ENCODE assay signal across 17 mouse cellular contexts in genomic region chr3:123754011-123754610, GRCm38 (mm10).
DNase-seq lines count a peak whose midpoint lies in the region; ATAC-seq and TF ChIP-seq lines count a peak whose summit lies in the region.
"Had no signal": no experiment of that assay in that cellular context is flagged by ENCODE, and none has a peak within 500 bp of the region (broad histone marks: within the 10 kb centered on the region; RNA-seq: fewer than 3 reads in every experiment).

No protein-coding gene starts in this region.

- no peak overlapping the region for H3K4me2 ChIP-seq in embryonic facial prominence, embryonic 14.5 days (ENCODE audit: low read depth, low read length)
- no peak overlapping the region for H3K4me2 ChIP-seq in lung, embryonic 14.5 days
- H3K4me2 ChIP-seq in lung, postnatal 0 days (replicated peaks; ENCODE audit: low read depth, low read length): no peak overlapping the region
- H3K4me2 ChIP-seq: embryonic facial prominence, embryonic 12.5 days; intestine, embryonic 15.5 days; limb, embryonic 13.5 days; neural tube, embryonic 15.5 days had no signal

- WGBS in embryonic facial prominence, embryonic 14.5 days: 62% methylated on average over 7 of the region's 7 CpGs
- 82% methylated on average over 7 of the region's 7 CpGs for WGBS in embryonic facial prominence, embryonic 10.5 days
- 51% methylated on average over 7 of the region's 7 CpGs for WGBS in lung, embryonic 14.5 days
- WGBS in lung, postnatal 0 days: 53% methylated on average over 7 of the region's 7 CpGs

- peak; percentile 31 for DNase-seq in embryonic facial prominence, embryonic 14.5 days (ENCODE audit: low spot score)
- DNase-seq in embryonic facial prominence, embryonic 10.5 days (ENCODE audit: low spot score): no peak
- DNase-seq in lung, embryonic 14.5 days: peak; percentile 3
- DNase-seq in lung, postnatal 0 days (ENCODE audit: low spot score): no peak
- peak; percentile 40 to 59 for DNase-seq in frontal cortex, postnatal 36 days (ENCODE audit: low spot score in 2 of 2)
- no peak for DNase-seq in embryo, embryonic 10.5 days (ENCODE audit: low spot score)
- no peak for DNase-seq in thymus, postnatal 14 days
- DNase-seq in cerebellum, postnatal 10 days: no peak
- DNase-seq: adrenal gland, postnatal 10 days; cerebellum, postnatal 25 days; kidney, postnatal 14 days; liver, postnatal 0 days had no signal

- H3K9me3 ChIP-seq in embryonic facial prominence, embryonic 14.5 days (ENCODE audit: control insufficient read depth, low read length): no peaks in the 10 kb centered on the region
- H3K9me3 ChIP-seq in embryonic facial prominence, embryonic 10.5 days: no peaks in the 10 kb centered on the region
- H3K9me3 ChIP-seq in lung, embryonic 14.5 days (ENCODE audit: low read depth, low read length): no peaks in the 10 kb centered on the region
- H3K9me3 ChIP-seq in lung, postnatal 0 days (ENCODE audit: low read length): no peaks in the 10 kb centered on the region
- H3K9me3 ChIP-seq: embryonic facial prominence, embryonic 12.5 days; hindbrain, embryonic 10.5 days; intestine, embryonic 15.5 days; limb, embryonic 13.5 days; neural tube, embryonic 15.5 days had no signal

- H3K27me3 ChIP-seq in embryonic facial prominence, embryonic 14.5 days (replicated peaks; ENCODE audit: control insufficient read depth, insufficient read depth, low read length): no peaks in the 10 kb centered on the region
- no peaks in the 10 kb centered on the region for H3K27me3 ChIP-seq in embryonic facial prominence, embryonic 10.5 days (replicated peaks; ENCODE audit: low read depth, poor library complexity, severe bottlenecking)
- no peaks in the 10 kb centered on the region for H3K27me3 ChIP-seq in lung, embryonic 14.5 days (ENCODE audit: insufficient read depth, low read length)
- H3K27me3 ChIP-seq in lung, postnatal 0 days (replicated peaks; ENCODE audit: insufficient read depth, low read length): no peaks in the 10 kb centered on the region
- H3K27me3 ChIP-seq: embryonic facial prominence, embryonic 12.5 days; intestine, embryonic 15.5 days; limb, embryonic 13.5 days; neural tube, embryonic 15.5 days had no signal

- H3K36me3 ChIP-seq in embryonic facial prominence, embryonic 14.5 days (ENCODE audit: control insufficient read depth, insufficient read depth, low read length): no peaks in the 10 kb centered on the region
- no peaks in the 10 kb centered on the region for H3K36me3 ChIP-seq in embryonic facial prominence, embryonic 10.5 days (replicated peaks)
- H3K36me3 ChIP-seq in lung, embryonic 14.5 days (ENCODE audit: insufficient read depth): no peaks in the 10 kb centered on the region
- H3K36me3 ChIP-seq in lung, postnatal 0 days (ENCODE audit: insufficient read depth, low read length): no peaks in the 10 kb centered on the region
- H3K36me3 ChIP-seq: embryonic facial prominence, embryonic 12.5 days; hindbrain, embryonic 10.5 days; intestine, embryonic 15.5 days; limb, embryonic 13.5 days; neural tube, embryonic 15.5 days had no signal

- no peak for TF ChIP-seq EP300 in lung, postnatal 0 days (IDR thresholded peaks at IDR 0.05)

- no peak overlapping the region for H3K4me3 ChIP-seq in embryonic facial prominence, embryonic 14.5 days (ENCODE audit: low read depth, low read length)
- no peak overlapping the region for H3K4me3 ChIP-seq in embryonic facial prominence, embryonic 10.5 days
- no peak overlapping the region for H3K4me3 ChIP-seq in lung, embryonic 14.5 days (ENCODE audit: low read depth, low read length)
- no peak overlapping the region for H3K4me3 ChIP-seq in lung, postnatal 0 days (ENCODE audit: low read depth, low read length)
- H3K4me3 ChIP-seq: embryonic facial prominence, embryonic 12.5 days; hindbrain, embryonic 10.5 days; intestine, embryonic 15.5 days; limb, embryonic 13.5 days; neural tube, embryonic 15.5 days had no signal

- no peak for ATAC-seq in embryonic facial prominence, embryonic 14.5 days (ENCODE audit: low read depth)
- ATAC-seq in lung, embryonic 14.5 days (ENCODE audit: insufficient read depth): no peak
- ATAC-seq in lung, postnatal 0 days: no peak
- ATAC-seq: intestine, embryonic 15.5 days; liver, postnatal 0 days had no signal

- no peak overlapping the region for H3K27ac ChIP-seq in embryonic facial prominence, embryonic 14.5 days (replicated peaks; ENCODE audit: low read depth, low read length)
- no peak overlapping the region for H3K27ac ChIP-seq in embryonic facial prominence, embryonic 10.5 days (replicated peaks)
- H3K27ac ChIP-seq in lung, embryonic 14.5 days (ENCODE audit: low read depth): no peak overlapping the region
- H3K27ac ChIP-seq in lung, postnatal 0 days (ENCODE audit: low read length): no peak overlapping the region
- H3K27ac ChIP-seq: embryonic facial prominence, embryonic 12.5 days; hindbrain, embryonic 10.5 days; intestine, embryonic 15.5 days; limb, embryonic 13.5 days; neural tube, embryonic 15.5 days had no signal

- TF ChIP-seq CTCF in lung, embryonic 14.5 days (IDR thresholded peaks at IDR 0.05; ENCODE audit: low read depth): no peak
- TF ChIP-seq CTCF in lung, postnatal 0 days (IDR thresholded peaks at IDR 0.05): no peak

- no peak overlapping the region for H3K9ac ChIP-seq in embryonic facial prominence, embryonic 14.5 days (ENCODE audit: low read depth, low read length)
- H3K9ac ChIP-seq in lung, embryonic 14.5 days: no peak overlapping the region
- no peak overlapping the region for H3K9ac ChIP-seq in lung, postnatal 0 days (replicated peaks; ENCODE audit: low read depth)
- H3K9ac ChIP-seq: embryonic facial prominence, embryonic 12.5 days; intestine, embryonic 15.5 days; limb, embryonic 13.5 days; liver, postnatal 0 days; neural tube, embryonic 15.5 days had no signal

- no peaks in the 10 kb centered on the region for H3K4me1 ChIP-seq in embryonic facial prominence, embryonic 14.5 days (ENCODE audit: control insufficient read depth, insufficient read depth, low read length)
- H3K4me1 ChIP-seq in embryonic facial prominence, embryonic 10.5 days: no peaks in the 10 kb centered on the region
- H3K4me1 ChIP-seq in lung, embryonic 14.5 days (ENCODE audit: insufficient read depth): no peaks in the 10 kb centered on the region
- H3K4me1 ChIP-seq in lung, postnatal 0 days (ENCODE audit: insufficient read depth, low read depth, low read length): no peaks in the 10 kb centered on the region
- H3K4me1 ChIP-seq: embryonic facial prominence, embryonic 12.5 days; hindbrain, embryonic 10.5 days; intestine, embryonic 15.5 days; limb, embryonic 13.5 days; neural tube, embryonic 15.5 days had no signal

Comparison
In these comparisons a context has a peak if more than half of its experiments do, and no peak if none do; other contexts are left out.
1. DNase-seq: peak in embryonic facial prominence, embryonic 14.5 days (single experiment), lung, embryonic 14.5 days (single experiment) and frontal cortex, postnatal 36 days (2 of 2); none in embryonic facial prominence, embryonic 10.5 days (single experiment), lung, postnatal 0 days (single experiment), embryo, embryonic 10.5 days (single experiment), thymus, postnatal 14 days (single experiment) and cerebellum, postnatal 10 days (0 of 2).